Mouse (Mus musculus): ENCODE measurements around the gene Ntm.

Gene Ntm

DNA sequence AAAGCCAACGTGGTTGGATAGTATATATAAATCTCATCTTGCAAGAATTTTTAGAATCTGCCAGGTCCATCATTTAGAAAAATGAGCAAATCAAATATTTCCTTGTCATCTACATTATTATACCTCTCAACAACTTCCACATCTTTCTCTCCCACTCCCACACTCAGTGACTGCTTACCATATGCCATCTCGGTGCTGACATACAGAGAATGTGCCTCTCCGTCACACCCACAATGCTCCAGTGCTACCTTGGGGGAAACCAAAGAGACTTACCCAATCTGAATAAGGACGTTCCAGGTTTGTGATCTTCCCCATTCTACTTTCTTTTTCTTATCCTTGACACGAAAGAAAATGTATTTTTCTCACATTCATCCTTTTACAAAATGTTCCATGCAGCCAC, 75.0 kb downstream of the Ntm start:
- no peak for DNase-seq (ENCODE audit: low spot score in 2 of 2)

DNA sequence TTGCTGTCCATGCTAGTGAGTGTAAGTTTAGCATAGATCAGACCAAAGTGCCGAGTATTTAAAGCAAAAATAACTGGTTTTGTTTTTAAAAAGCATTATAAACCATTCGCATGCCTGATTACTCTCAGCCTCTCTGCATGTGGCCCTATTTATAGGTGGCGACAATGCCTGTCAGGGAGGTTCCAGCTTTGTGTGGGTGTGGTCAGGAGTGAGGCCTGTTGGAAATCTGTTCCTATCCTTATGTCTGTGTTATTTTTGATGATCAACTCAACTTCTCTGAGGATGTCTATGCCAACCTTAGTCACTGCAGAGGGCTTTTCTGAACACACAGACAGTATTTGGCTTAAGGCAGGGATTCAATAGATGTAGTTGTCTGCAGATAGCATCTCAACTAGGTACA, 78.9 kb downstream of the Ntm start:
- DNase-seq (ENCODE audit: low spot score in 2 of 2), result no peak

DNA sequence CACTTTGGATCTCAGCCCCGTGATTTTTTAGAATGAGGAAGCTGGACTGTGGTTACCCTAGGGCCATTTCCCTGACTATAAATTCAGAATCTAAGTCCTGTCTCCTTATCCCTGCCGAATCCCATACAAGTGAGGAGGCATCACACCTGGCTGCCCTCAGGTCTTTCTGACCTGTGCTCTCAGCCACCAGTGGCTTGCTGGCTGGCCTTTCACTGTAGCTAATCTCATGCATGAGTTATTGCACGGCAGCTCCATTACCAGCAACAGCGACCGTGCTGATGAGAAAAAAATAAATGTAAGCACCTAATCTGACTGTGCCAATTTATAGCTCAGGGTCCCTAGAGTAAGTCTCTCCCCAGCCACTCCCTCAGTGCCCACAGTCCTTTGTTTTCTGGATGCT, 81.3 kb downstream of the Ntm start:
- no peak for DNase-seq (ENCODE audit: low spot score in 2 of 2)

DNA sequence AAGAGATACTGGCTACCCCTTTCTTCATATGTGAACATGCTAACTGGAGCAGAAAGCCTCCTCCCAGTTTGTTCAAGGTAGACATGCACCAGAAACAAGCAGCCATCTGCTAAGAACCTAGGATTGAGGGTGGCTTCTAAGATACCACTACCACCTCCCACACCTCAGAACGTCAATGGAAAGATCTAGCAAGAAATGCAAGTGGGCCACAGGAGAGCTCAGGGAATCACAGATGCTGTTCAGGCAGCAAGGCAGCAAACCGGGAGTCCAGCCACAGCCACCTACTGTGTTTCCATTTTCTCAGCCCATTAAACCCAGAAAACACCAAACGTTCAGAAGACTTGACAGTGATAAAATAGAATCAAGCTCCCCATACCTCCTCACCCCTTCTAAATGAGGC, 85.4 kb downstream of the Ntm start:
- DNase-seq (ENCODE audit: low spot score in 2 of 2), result no peak

- DNase-seq (ENCODE audit: low spot score in 2 of 2), result no peak
Measured at GRCm38 (mm10) chr9:29867746-29868145, 95.2 kb downstream of the Ntm start.

DNA sequence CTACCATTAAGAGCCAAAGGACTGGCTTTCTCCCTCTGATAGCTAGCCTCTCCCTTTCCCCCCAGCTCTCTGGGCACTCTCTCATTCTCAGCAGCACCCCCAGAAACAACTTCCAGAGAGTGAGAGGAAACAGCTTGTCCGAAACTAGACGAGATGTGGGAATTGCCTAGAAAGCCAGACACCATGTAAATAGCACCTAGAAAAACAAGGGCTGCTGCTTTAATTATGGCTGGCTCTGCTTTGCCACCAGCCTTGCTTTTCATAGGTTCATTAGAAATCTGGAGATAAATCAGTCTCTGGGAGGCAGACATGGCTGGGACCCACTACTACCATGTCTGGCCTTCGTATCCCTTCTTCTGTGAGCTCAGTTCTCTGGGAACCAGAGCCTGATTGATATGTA, 96.1 kb downstream of the Ntm start:
- DNase-seq (ENCODE audit: low spot score in 2 of 2), result no peak

DNA sequence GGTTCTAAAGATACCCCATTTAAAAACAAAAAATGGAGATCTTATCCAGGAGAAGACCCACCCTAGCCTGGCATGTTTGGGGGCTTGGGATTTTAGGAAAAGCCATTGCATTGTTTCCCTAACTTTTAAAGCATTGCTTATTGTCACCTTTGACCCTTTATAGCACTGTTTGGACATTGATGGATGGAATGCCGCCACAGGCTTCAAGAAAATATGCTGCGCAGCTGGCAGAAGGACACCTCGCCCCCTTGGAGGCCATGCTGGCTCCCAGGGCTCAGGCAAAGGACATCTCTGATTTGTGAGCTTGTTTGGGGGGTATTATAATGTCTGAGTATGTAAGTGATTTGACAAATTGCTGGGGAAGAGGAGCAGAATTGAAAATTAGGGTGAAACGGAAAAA, 96.8 kb downstream of the Ntm start:
- DNase-seq (ENCODE audit: low spot score in 2 of 2), result no peak

DNA sequence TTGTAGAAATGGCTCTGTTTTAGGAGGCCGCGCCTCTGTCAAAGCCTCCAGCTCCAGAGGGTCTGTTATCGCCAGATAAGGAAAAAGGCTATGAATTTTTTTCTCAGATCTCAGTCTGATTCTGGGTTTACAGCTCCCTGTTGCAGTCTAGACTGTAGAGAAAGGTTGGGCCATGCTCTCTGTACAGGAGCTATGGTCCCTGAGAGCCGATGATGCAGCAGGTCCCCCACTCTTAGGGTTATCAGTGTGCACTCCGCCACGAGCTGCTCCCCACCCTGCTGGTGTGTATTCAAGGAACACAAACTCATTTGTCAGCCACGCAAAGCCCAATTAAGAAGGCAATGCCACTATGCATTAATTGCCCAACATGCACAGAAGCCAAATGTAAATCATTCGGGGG, 97.4 kb downstream of the Ntm start:
- DNase-seq (ENCODE audit: low spot score in 2 of 2), result no peak

DNA sequence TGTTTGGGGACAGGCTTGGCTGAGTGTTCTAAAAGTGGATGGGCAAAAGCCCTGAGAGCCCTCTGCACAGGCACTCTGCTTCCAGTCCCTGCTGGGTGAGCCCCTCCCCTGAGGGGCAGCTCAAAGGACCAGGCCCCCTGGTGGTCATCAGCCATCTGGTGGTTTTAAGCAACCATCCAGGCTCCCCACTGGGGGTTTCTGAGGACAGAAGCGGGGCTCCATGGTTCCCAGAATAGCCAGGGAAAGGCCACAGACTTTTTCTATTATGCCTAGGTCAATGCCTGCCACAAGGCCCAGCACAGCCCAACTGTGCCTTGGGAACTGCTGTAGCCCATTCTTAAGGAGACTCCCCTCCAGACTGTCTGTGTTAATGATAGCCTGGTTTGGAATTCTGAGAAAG, 98.1 kb downstream of the Ntm start:
- no peak for DNase-seq (ENCODE audit: low spot score in 2 of 2)

- no peak for DNase-seq (ENCODE audit: low spot score in 2 of 2)
Measured at GRCm38 (mm10) chr9:29862408-29862807, 100.5 kb downstream of the Ntm start.

DNA sequence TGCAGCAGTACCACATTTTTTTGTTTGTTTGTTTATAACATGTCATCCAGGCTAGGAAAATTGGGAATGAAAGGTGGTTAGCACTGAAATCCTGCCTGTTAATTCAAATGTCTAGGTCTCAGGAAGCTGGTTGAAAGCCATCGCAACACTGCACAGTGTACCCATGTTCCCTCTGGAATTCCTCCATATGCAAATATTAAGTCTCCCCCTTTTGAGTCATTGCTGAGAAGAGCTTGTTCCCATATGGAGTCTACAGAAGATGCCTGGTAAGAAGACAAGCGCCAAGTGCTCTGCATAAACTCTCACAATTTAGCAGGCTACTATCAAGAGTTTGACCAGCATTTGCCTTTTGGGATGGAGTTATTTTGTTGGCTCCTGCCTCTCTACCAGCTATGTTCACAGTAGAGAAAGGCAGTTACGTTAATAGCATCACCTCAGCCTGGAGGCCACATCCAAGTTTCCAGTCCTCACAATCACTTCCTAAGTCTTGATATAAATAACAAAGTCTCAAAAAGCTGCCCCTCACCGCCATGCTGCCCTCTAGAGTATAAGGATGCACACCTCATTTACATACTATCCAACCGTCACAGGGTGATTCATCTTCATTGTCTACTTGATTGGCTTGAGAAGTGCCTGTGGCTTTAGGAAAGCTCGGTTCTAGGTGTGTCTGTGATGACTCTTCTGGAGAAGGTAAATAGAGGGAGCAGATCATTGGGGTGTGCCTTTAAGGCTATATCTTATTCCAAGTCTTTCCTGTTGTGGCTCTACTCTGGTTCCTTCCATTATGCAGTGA, 103.5 kb downstream of the Ntm start:
- no peak for DNase-seq (ENCODE audit: low spot score in 2 of 2)

- no peak for DNase-seq (ENCODE audit: low spot score in 2 of 2)
Measured at GRCm38 (mm10) chr9:29848735-29849455, 114.0 kb downstream of the Ntm start.

DNA sequence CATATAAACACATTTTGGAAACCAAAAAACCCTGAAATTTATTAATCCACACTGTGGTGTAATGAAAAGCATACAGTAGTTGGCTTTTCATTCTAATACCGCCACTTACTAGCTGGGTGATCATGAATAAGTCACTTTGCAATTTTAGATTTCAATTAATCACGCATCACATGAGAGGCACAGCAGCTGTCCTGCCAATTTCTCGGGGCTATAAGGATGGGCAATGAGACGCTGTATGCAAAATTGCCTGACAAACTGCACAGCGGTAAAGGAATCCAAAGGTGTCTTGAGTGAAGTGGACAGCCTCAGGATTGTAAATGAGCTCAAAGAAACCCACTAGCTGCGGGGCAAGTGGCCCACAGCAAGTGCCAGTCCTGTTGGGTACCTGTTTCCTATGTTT, 125.6 kb downstream of the Ntm start:
- no peak for DNase-seq (ENCODE audit: low spot score in 2 of 2)

DNA sequence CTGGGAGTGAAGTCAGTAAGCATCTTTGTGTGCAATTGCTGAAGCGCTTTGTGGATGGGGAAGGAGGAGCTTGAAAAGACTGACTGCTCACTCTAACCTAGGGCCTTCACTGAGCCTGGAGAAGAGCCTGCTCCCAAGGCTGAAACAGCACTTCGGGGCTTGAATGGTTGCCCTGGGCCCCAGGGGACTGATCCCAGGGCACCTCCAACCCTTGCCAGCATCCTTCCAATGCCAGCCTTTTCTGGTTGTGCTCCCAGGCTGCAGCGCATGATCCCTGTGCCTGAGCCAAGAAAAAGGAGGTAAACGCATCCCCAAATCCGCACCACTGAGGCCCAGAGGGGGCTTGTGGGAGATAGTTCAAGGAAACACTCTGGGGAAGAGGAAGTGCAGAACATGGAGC, 128.0 kb downstream of the Ntm start:
- no peak for DNase-seq (ENCODE audit: low spot score in 2 of 2)

DNA sequence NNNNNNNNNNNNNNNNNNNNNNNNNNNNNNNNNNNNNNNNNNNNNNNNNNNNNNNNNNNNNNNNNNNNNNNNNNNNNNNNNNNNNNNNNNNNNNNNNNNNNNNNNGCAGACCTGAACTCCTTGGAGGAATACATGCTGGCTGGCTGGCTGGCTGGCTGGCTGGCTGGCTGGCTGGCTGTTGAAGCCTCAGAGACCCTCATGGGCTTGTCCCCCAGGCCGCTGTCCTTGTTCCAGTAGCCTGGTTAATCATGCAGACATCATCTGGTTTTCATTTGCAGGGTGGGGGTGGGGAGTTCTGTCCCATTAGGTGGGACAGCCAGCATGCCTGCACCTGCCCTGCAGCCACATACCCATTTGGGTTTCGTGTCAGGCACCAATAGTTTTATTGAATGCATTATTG, 129.2 kb downstream of the Ntm start:
- no peak for DNase-seq (ENCODE audit: low spot score in 2 of 2)

GRCm38 (mm10) chr9:29827240-29827660, 135.7 kb downstream of the Ntm start:
- DNase-seq (ENCODE audit: low spot score in 2 of 2), result no peak

DNA sequence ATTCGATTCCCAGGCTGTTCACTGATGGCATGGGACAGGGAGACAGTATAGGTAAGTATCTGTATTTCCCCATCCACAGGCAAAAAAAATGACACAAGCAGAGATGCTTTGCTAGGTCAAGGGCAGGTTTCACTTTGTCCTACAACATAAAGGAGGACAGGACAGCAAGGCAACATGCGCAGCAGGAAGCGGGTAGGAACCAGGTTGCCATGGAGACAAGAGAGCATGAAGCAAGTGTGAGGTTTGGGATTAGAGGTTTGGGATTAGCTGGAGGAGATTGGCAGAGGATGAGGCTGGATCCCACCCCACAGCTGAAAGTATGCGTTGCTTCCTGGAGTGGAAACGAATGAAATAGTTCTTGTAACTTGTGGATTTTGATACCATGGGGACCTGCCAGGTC, 137.7 kb downstream of the Ntm start:
- DNase-seq (ENCODE audit: low spot score in 2 of 2), result no peak

GRCm38 (mm10) chr9:29823716-29824115, 139.2 kb downstream of the Ntm start:
- DNase-seq (ENCODE audit: low spot score in 2 of 2), result no peak

- no peak for DNase-seq (ENCODE audit: low spot score in 2 of 2)
Measured at GRCm38 (mm10) chr9:29812685-29813084, 150.3 kb downstream of the Ntm start.

DNA sequence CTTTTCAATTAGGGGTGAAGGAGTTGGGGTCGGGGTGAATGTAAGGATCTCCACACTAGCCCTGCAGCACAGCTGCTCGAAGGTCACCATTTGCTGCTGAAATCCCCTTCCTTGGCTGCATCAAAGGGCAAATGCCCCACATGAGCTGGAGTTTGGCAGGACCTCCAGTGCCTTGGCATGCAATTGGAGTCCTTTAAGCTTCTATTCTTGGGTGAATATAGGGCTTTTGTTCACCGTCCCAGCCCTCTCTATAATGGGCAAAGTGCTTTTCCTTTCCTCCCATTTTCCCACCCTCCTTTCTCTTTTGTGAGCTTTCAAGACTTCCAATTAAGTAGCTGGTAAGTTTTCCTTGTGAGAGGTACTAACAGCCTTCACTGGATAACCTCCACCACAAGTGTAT, 156.2 kb downstream of the Ntm start:
- no peak for DNase-seq (ENCODE audit: low spot score in 2 of 2)

GRCm38 (mm10) chr9:29804483-29804882, 158.5 kb downstream of the Ntm start:
- no peak for DNase-seq (ENCODE audit: low spot score in 2 of 2)

- no peak for DNase-seq (ENCODE audit: low spot score in 2 of 2)
Measured at GRCm38 (mm10) chr9:29803738-29804285, 159.1 kb downstream of the Ntm start.

Measured in urinary bladder, adult 18-20 months (tissue).